Comparison of ENCODE assay signal across 11 mouse cellular contexts in genomic region chr13:40853842-40854241, GRCm38 (mm10). TPM values are rescaled to one million over a fixed set of nuclear protein-coding genes. Genes with fewer than 3 reads are reported as not detected.
A peak's percentile ranks its signal among the peaks of the same experiment; 100 is the strongest.
DNase-seq lines count a peak whose midpoint lies in the region; ATAC-seq lines count a peak whose summit lies in the region.
"Had no signal": no experiment of that assay in that cellular context is flagged by ENCODE, and none has a peak within 500 bp of the region (broad histone marks: within the 10 kb centered on the region; RNA-seq: fewer than 3 reads in every experiment).

No protein-coding gene starts in this region.

- H3K4me3 ChIP-seq in heart, embryonic 12.5 days, result peak overlapping the region; percentile 50
- H3K4me3 ChIP-seq in forebrain, embryonic 13.5 days, result no peak overlapping the region
- peak overlapping the region; percentile 47 for H3K4me3 ChIP-seq in liver, embryonic 16.5 days (ENCODE audit: low read depth, low read length)

- H3K27ac ChIP-seq in heart, embryonic 12.5 days (ENCODE audit: poor library complexity, severe bottlenecking), result peak overlapping the region; percentile 85; the same call in 1 of the 2 replicates
- H3K27ac ChIP-seq in forebrain, embryonic 13.5 days, result no peak overlapping the region
- H3K27ac ChIP-seq in liver, embryonic 16.5 days (ENCODE audit: low read length), result no peak overlapping the region

- no peak for DNase-seq in heart, adult 11 months
- peak; percentile 85 for DNase-seq in 416B (ENCODE audit: low read depth)
- DNase-seq in urinary bladder, postnatal 36 days (ENCODE audit: low spot score in 2 of 2), result no peak
- no peak for DNase-seq in adrenal gland, adult 8-10 months
- DNase-seq in ovary, adult 18-20 months (ENCODE audit: low spot score), result no peak
- DNase-seq: layer of hippocampus, adult 9-11 months; thymus, adult 18-20 months had no signal

- peaks cover 20% of the 10 kb centered on the region for H3K4me1 ChIP-seq in heart, embryonic 12.5 days (replicated peaks)
- H3K4me1 ChIP-seq in forebrain, embryonic 13.5 days, result peaks cover 7% of the 10 kb centered on the region; the same call in 1 of the 2 replicates
- no peaks in the 10 kb centered on the region; the same call in 1 of the 2 replicates for H3K4me1 ChIP-seq in liver, embryonic 16.5 days (ENCODE audit: control insufficient read depth, low read depth, low read length)

- H3K36me3 ChIP-seq in heart, embryonic 12.5 days, result no peaks in the 10 kb centered on the region
- H3K36me3 ChIP-seq in forebrain, embryonic 13.5 days (ENCODE audit: poor library complexity, severe bottlenecking), result no peaks in the 10 kb centered on the region
- no peaks in the 10 kb centered on the region for H3K36me3 ChIP-seq in liver, embryonic 16.5 days (ENCODE audit: control insufficient read depth, insufficient read depth)

- H3K4me2 ChIP-seq in heart, embryonic 12.5 days, result peak overlapping the region; percentile 72
- H3K4me2 ChIP-seq in forebrain, embryonic 13.5 days, result peak overlapping the region; percentile 60; the same call in 1 of the 2 replicates
- peak overlapping the region; percentile 63 for H3K4me2 ChIP-seq in liver, embryonic 16.5 days (ENCODE audit: low read depth, low read length)

- H3K9me3 ChIP-seq in heart, embryonic 12.5 days (replicated peaks), result no peaks in the 10 kb centered on the region
- no peaks in the 10 kb centered on the region for H3K9me3 ChIP-seq in forebrain, embryonic 13.5 days (replicated peaks)
- H3K9me3 ChIP-seq in liver, embryonic 16.5 days (replicated peaks; ENCODE audit: control insufficient read depth, low read length), result no peaks in the 10 kb centered on the region

- no peak for ATAC-seq in heart, embryonic 12.5 days (ENCODE audit: insufficient number of reproducible peaks, low FRiP score)
- ATAC-seq in forebrain, embryonic 13.5 days, result no peak
- ATAC-seq in liver, embryonic 16.5 days (ENCODE audit: low read depth), result no peak
- ATAC-seq: CD4-positive, CD25-positive, alpha-beta regulatory T cell, adult 4 months had no signal

- 76% methylated on average over 4 of the region's 4 CpGs for WGBS in heart, embryonic 12.5 days
- 89% methylated on average over 4 of the region's 4 CpGs for whole genome bisulfite sequencing in forebrain, embryonic 13.5 days
- whole genome bisulfite sequencing in liver, embryonic 16.5 days (ENCODE audit: insufficient replicate concordance), result 47% methylated on average over 4 of the region's 4 CpGs

- no peaks in the 10 kb centered on the region for H3K27me3 ChIP-seq in heart, embryonic 12.5 days (replicated peaks)
- no peaks in the 10 kb centered on the region for H3K27me3 ChIP-seq in forebrain, embryonic 13.5 days
- no peaks in the 10 kb centered on the region for H3K27me3 ChIP-seq in liver, embryonic 16.5 days (ENCODE audit: control insufficient read depth, insufficient read depth, low read depth, low read length)

- no peak overlapping the region for H3K9ac ChIP-seq in heart, embryonic 12.5 days
- no peak overlapping the region for H3K9ac ChIP-seq in forebrain, embryonic 13.5 days
- peak overlapping the region; percentile 31; the same call in 1 of the 2 replicates for H3K9ac ChIP-seq in liver, embryonic 16.5 days (ENCODE audit: low read depth, low read length)

RNA-seq across cellular contexts. Expression of gene Gcnt2, which starts 5.7 kb away (rescaled TPM):
- polyA plus RNA-seq in heart, embryonic 12.5 days (2016; fragmentation: Nextera tagmentation; extraction: Ambion mirVana), result 3.7 and 3.9 TPM in 2 replicates
- polyA plus RNA-seq in forebrain, embryonic 13.5 days (2015; fragmentation: Nextera tagmentation; extraction: Ambion mirVana), result 2.8 and 3.1 TPM in 2 replicates
- 2.2 and 3.1 TPM in 2 replicates for polyA plus RNA-seq in liver, embryonic 16.5 days (2015; fragmentation: Nextera tagmentation; extraction: Ambion mirVana)
- total RNA-seq in adrenal gland, adult 8-10 months (2022), result 1 to 10 TPM; 4.8 to 9.1 (median 7.1) TPM
